Mouse (Mus musculus): ENCODE data around the gene Carm1. TPM values are rescaled to one million over a fixed set of nuclear protein-coding genes. Genes with fewer than 3 reads are reported as not detected.
"Not testable (repeated sequence)": the region's sequence is repeated elsewhere in the genome, so short reads cannot be mapped to it uniquely, and the experiment has no call there.

The Carm1 gene
- total and polyA plus RNA-seq, 3 experiments: 21.5 to 111 (median 42.2) TPM

DNA sequence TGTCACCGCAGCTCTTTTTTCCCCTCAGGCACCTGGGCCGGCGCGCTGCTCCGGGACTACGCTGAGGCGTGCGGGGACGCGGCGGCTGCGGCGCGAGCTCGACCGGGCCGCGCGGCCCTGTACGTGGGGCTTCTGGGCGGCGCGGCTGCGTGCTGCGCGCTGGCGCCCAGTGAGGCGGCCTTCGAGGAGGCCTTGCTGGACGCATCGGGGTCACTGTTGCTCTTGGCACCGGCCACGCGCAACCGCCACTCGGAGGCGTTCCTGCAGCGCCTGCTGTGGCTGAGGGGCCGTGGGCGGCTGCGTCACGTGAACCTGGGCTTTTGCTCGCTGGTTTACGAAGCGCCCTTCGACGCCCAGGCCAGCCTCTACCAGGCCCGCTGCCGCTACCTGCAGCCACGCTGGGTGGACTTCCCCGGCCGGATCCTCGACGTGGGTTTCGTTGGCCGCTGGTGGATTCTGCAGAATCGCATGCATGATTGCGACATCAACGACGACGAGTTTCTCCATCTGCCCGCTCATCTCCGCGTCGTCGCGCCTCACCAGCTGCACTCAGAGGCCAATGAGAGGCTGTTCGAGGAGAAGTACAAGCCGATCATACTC is 46.5 kb downstream of the Carm1 start:
- peak overlapping the region; percentile 68 for H3K9ac ChIP-seq (ENCODE audit: insufficient read depth, low read depth)
- H3K27me3 ChIP-seq (replicated peaks): no peaks in the 10 kb centered on the region
- peak overlapping the region; percentile 80 for H3K4me2 ChIP-seq (ENCODE audit: insufficient read depth, low read depth, poor library complexity, severe bottlenecking)
- in situ Hi-C loops (cut with MboI; ENCODE audit: low pct_ligation_motif_present, low pct_unique_long_range_greater_than_20kb, low sequenced_read_pairs): loop anchor here (5.0 kb wide), 1 partner anchor 46 kb away; the partner anchor contains the start of gene Carm1
- DNase-seq (ENCODE audit: extremely low read depth): no peak
- H3K36me3 ChIP-seq (replicated peaks in 1 of 2; ENCODE audit: control insufficient read depth in 1 of 2, insufficient read depth in 1 of 2, low read length in 1 of 2): peaks cover 19 to 51% of the 10 kb centered on the region in 2 experiments
- dilution Hi-C loops (cut with MboI; ENCODE audit: extremely low pct_ligation_motif_present, extremely low pct_unique_long_range_greater_than_20kb, low sequenced_read_pairs): no loop called here
- H3K27ac ChIP-seq (ENCODE audit: insufficient read depth, low read depth): peak overlapping the region; percentile 39
- H3K4me1 ChIP-seq (ENCODE audit: control insufficient read depth in 1 of 2, insufficient read depth in 2 of 2): peaks cover 12 to 61% of the 10 kb centered on the region in 2 experiments
- TF ChIP-seq TCF12 (IDR thresholded peaks at IDR 0.05; ENCODE audit: low read depth, low read length): no peak
- peak; percentile 78 for TF ChIP-seq UBTF (IDR thresholded peaks at IDR 0.05; ENCODE audit: low read depth, low read length)
- no peak for TF ChIP-seq ZKSCAN1 (IDR thresholded peaks at IDR 0.05; ENCODE audit: borderline replicate concordance, low read depth, low read length)
- peak overlapping the region; percentile 89 to 99 (median 97) for H3K4me3 ChIP-seq (replicated peaks in 1 of 3; ENCODE audit: low read depth in 2 of 3, low read length in 2 of 3, poor library complexity in 1 of 3)
- H3K9me3 ChIP-seq (replicated peaks; ENCODE audit: low read length): no peaks in the 10 kb centered on the region
- peaks cover 18% of the 10 kb centered on the region for H3K79me2 ChIP-seq (replicated peaks; ENCODE audit: control insufficient read depth, extremely low read depth, insufficient read depth, poor library complexity, severe bottlenecking)

DNA sequence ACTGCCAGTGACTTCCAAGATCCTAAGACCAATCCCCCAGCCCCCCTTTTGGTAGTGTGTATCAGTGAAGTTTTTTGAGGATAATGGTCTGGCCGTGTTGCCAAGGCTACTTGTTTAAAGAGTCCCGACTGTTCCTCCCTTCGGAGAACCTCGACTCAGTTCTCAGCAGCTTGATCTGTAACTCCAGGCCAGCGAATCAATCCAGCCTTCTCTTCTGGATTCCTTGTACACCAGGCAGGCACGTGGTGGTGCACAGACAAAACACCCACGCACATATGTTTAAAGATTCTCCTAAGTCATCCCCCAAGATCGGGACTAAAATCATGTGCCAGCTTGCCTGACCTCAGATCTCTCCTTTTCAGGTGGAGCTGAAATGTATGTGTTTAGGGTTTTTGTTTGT is 47.7 kb downstream of the Carm1 start:
- Histone ChIP-seq H3K36me3 (replicated peaks in 1 of 2; ENCODE audit: control insufficient read depth in 1 of 2, insufficient read depth in 1 of 2, low read length in 1 of 2) (peaks cover 9 to 41% of the 10 kb centered on the region in 2 experiments), H3K79me2 (replicated peaks; ENCODE audit: control insufficient read depth, extremely low read depth, insufficient read depth, poor library complexity, severe bottlenecking) (peaks cover 18% of the 10 kb centered on the region), H3K4me1 (ENCODE audit: control insufficient read depth in 1 of 2, insufficient read depth in 2 of 2) (peaks cover 12 to 49% of the 10 kb centered on the region in 2 experiments), H3K4me2 (ENCODE audit: insufficient read depth, low read depth, poor library complexity, severe bottlenecking) (peak overlapping the region; percentile 65; the same call in 1 of the 2 replicates), H3K9ac (ENCODE audit: insufficient read depth, low read depth) (peak overlapping the region; percentile 68; the same call in 1 of the 2 replicates)
- in situ Hi-C loops (cut with MboI; ENCODE audit: low pct_ligation_motif_present, low pct_unique_long_range_greater_than_20kb, low sequenced_read_pairs): loop anchor here (5.0 kb wide), 1 partner anchor 47 kb away; the partner anchor contains the start of gene Carm1
- dilution Hi-C loops (cut with MboI; ENCODE audit: extremely low pct_ligation_motif_present, extremely low pct_unique_long_range_greater_than_20kb, low sequenced_read_pairs); H3K27ac ChIP-seq (ENCODE audit: insufficient read depth, low read depth); H3K9me3 ChIP-seq (replicated peaks; ENCODE audit: low read length); H3K27me3 ChIP-seq (replicated peaks); H3K4me3 ChIP-seq (replicated peaks in 1 of 3; ENCODE audit: low read depth in 2 of 3, low read length in 2 of 3, poor library complexity in 1 of 3); DNase-seq (ENCODE audit: extremely low read depth): not testable (repeated sequence)

DNA sequence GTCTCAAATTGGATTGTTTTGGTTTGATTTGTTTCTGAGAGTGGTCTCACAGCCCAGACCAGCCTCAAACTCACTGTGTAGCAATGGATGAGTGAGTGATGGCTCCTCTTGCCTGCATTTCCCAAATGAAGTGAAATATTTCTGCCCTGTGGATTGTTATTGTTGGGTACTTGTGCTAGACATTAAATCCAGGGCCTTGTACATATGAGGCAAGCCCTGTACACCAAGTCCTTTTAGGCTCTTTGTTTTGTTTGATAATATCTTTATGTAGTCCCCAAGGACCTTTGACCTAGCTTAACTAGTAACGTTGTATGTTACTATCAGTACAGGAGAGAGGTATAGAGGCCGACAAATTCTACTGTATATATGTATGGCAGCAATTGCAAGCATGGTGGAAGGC is 48.1 kb downstream of the Carm1 start:
- Histone ChIP-seq H3K9ac (ENCODE audit: insufficient read depth, low read depth) (no peak overlapping the region; the same call in 1 of the 2 replicates), H3K79me2 (replicated peaks; ENCODE audit: control insufficient read depth, extremely low read depth, insufficient read depth, poor library complexity, severe bottlenecking) (peaks cover 18% of the 10 kb centered on the region), H3K9me3 (replicated peaks; ENCODE audit: low read length) (no peaks in the 10 kb centered on the region), H3K36me3 (replicated peaks in 1 of 2; ENCODE audit: control insufficient read depth in 1 of 2, insufficient read depth in 1 of 2, low read length in 1 of 2) (peaks cover 5 to 40% of the 10 kb centered on the region in 2 experiments), H3K27ac (ENCODE audit: insufficient read depth, low read depth) (no peak overlapping the region), H3K4me2 (ENCODE audit: insufficient read depth, low read depth, poor library complexity, severe bottlenecking) (no peak overlapping the region), H3K4me1 (ENCODE audit: control insufficient read depth in 1 of 2, insufficient read depth in 2 of 2) (peaks cover 12 to 44% of the 10 kb centered on the region in 2 experiments), H3K4me3 (replicated peaks in 1 of 3; ENCODE audit: low read depth in 2 of 3, low read length in 2 of 3, poor library complexity in 1 of 3) (no peak overlapping the region), H3K27me3 (replicated peaks) (no peaks in the 10 kb centered on the region)
- no peak for TF ChIP-seq ZNF384 (IDR thresholded peaks at IDR 0.05; ENCODE audit: low read depth, low read length)
- no peak for TF ChIP-seq USF2 (conservative IDR thresholded peaks at IDR 0.05; ENCODE audit: low read depth, low read length)
- TF ChIP-seq POLR2AphosphoS2 (IDR thresholded peaks at IDR 0.05; ENCODE audit: low read depth, low read length): no peak
- TF ChIP-seq CHD1 (IDR thresholded peaks at IDR 0.05; ENCODE audit: low read depth, low read length): no peak
- TF ChIP-seq UBTF (IDR thresholded peaks at IDR 0.05; ENCODE audit: low read depth, low read length): no peak
- no peak for TF ChIP-seq RAD21 (IDR thresholded peaks at IDR 0.05; ENCODE audit: low read depth, low read length)
- no peak for TF ChIP-seq JUN (IDR thresholded peaks at IDR 0.05; ENCODE audit: insufficient read depth, low read depth, low read length)
- TF ChIP-seq JUND (conservative IDR thresholded peaks at IDR 0.05; ENCODE audit: low read depth, low read length): no peak
- no peak for TF ChIP-seq MYC (IDR thresholded peaks at IDR 0.05; ENCODE audit: low read depth, low read length)
- TF ChIP-seq E2F4 (IDR thresholded peaks at IDR 0.05; ENCODE audit: insufficient replicate concordance, low read depth, low read length): no peak
- TF ChIP-seq SMC3 (IDR thresholded peaks at IDR 0.05; ENCODE audit: low read depth, low read length): no peak
- TF ChIP-seq ETS1 (conservative IDR thresholded peaks at IDR 0.05; ENCODE audit: low read depth, low read length): no peak
- dilution Hi-C loops (cut with MboI; ENCODE audit: extremely low pct_ligation_motif_present, extremely low pct_unique_long_range_greater_than_20kb, low sequenced_read_pairs) (no loop called here), in situ Hi-C loops (cut with MboI; ENCODE audit: low pct_ligation_motif_present, low pct_unique_long_range_greater_than_20kb, low sequenced_read_pairs) (loop anchor here (5.0 kb wide), 1 partner anchor 48 kb away; the partner anchor contains the start of gene Carm1)
- no peak for DNase-seq (ENCODE audit: extremely low read depth)
